Mouse (Mus musculus): ENCODE data around the gene Rbfox1. TPM values are rescaled to one million over a fixed set of nuclear protein-coding genes. Genes with fewer than 3 reads are reported as not detected.

Gene Rbfox1
- total and polyA plus RNA-seq, 2 experiments: 0.09 TPM; not detected in 1

- 57% methylated on average over 2 of the region's 2 CpGs for whole genome bisulfite sequencing
- TF ChIP-seq POLR2A (IDR thresholded peaks at IDR 0.05; ENCODE audit: extremely low read depth, insufficient read depth, low read length) (no peak), CTCF (IDR thresholded peaks at IDR 0.05; ENCODE audit: low read depth, low read length) (no peak)
- H3K79me2 ChIP-seq (ENCODE audit: control insufficient read depth, insufficient read depth, low read length): no peaks in the 10 kb centered on the region
These were observed 922.7 kb downstream of the Rbfox1 start for GRCm38 (mm10) chr16:6807835-6808234.

GRCm38 (mm10) chr16:6813871-6814270 is 928.7 kb downstream of the Rbfox1 start:
- DNase-seq (ENCODE audit: extremely low read depth, low read depth, low spot score): no peak
- H3K27ac ChIP-seq (replicated peaks; ENCODE audit: insufficient read depth, low read depth, low read length): no peak overlapping the region
- H3K79me2 ChIP-seq (ENCODE audit: control insufficient read depth, insufficient read depth, low read length): no peaks in the 10 kb centered on the region
- no peaks in the 10 kb centered on the region for H3K36me3 ChIP-seq (ENCODE audit: control insufficient read depth, insufficient read depth, low read length)
- no peak overlapping the region for H3K9ac ChIP-seq (ENCODE audit: low read depth, low read length)
- 83% methylated on average over 3 of the region's 3 CpGs for WGBS
- H3K27me3 ChIP-seq (ENCODE audit: control insufficient read depth, insufficient read depth, low read length): no peaks in the 10 kb centered on the region
- H3K4me1 ChIP-seq (ENCODE audit: control insufficient read depth, insufficient read depth, low read length): no peaks in the 10 kb centered on the region
- no peak for TF ChIP-seq POLR2A (IDR thresholded peaks at IDR 0.05; ENCODE audit: extremely low read depth, insufficient read depth, low read length)
- TF ChIP-seq CTCF (IDR thresholded peaks at IDR 0.05; ENCODE audit: low read depth, low read length): no peak
- no peak overlapping the region for H3K4me3 ChIP-seq (ENCODE audit: insufficient read depth, low read depth, low read length)

More at GRCm38 (mm10) chr16:6807835-6808234, 922.7 kb downstream of the Rbfox1 start:
- no peaks in the 10 kb centered on the region for H3K36me3 ChIP-seq (ENCODE audit: control insufficient read depth, insufficient read depth, low read length)
- no peak overlapping the region for H3K27ac ChIP-seq (replicated peaks; ENCODE audit: insufficient read depth, low read depth, low read length)
- no peaks in the 10 kb centered on the region for H3K27me3 ChIP-seq (ENCODE audit: control insufficient read depth, insufficient read depth, low read length)
- no peak overlapping the region for H3K4me3 ChIP-seq (ENCODE audit: insufficient read depth, low read depth, low read length)
- no peak overlapping the region for H3K9ac ChIP-seq (ENCODE audit: low read depth, low read length)
- no peaks in the 10 kb centered on the region for H3K4me1 ChIP-seq (ENCODE audit: control insufficient read depth, insufficient read depth, low read length)
- no peak for DNase-seq (ENCODE audit: extremely low read depth, low read depth, low spot score)

GRCm38 (mm10) chr16:6821741-6822140 is 936.6 kb downstream of the Rbfox1 start:
- WGBS: 43% methylated on average over 1 of the region's 1 CpGs
- Histone ChIP-seq H3K4me3 (ENCODE audit: insufficient read depth, low read depth, low read length) (no peak overlapping the region), H3K4me1 (ENCODE audit: control insufficient read depth, insufficient read depth, low read length) (no peaks in the 10 kb centered on the region), H3K27ac (replicated peaks; ENCODE audit: insufficient read depth, low read depth, low read length) (no peak overlapping the region), H3K79me2 (ENCODE audit: control insufficient read depth, insufficient read depth, low read length) (no peaks in the 10 kb centered on the region), H3K36me3 (ENCODE audit: control insufficient read depth, insufficient read depth, low read length) (no peaks in the 10 kb centered on the region), H3K9ac (ENCODE audit: low read depth, low read length) (no peak overlapping the region), H3K27me3 (ENCODE audit: control insufficient read depth, insufficient read depth, low read length) (no peaks in the 10 kb centered on the region)
- DNase-seq (ENCODE audit: extremely low read depth, low read depth, low spot score): no peak
- TF ChIP-seq POLR2A (IDR thresholded peaks at IDR 0.05; ENCODE audit: extremely low read depth, insufficient read depth, low read length) (no peak), CTCF (IDR thresholded peaks at IDR 0.05; ENCODE audit: low read depth, low read length) (no peak)

GRCm38 (mm10) chr16:6829892-6830524 is 944.9 kb downstream of the Rbfox1 start:
- Histone ChIP-seq H3K79me2 (ENCODE audit: control insufficient read depth, insufficient read depth, low read length) (no peaks in the 10 kb centered on the region), H3K27ac (replicated peaks; ENCODE audit: insufficient read depth, low read depth, low read length) (no peak overlapping the region), H3K4me1 (ENCODE audit: control insufficient read depth, insufficient read depth, low read length) (no peaks in the 10 kb centered on the region), H3K4me3 (ENCODE audit: insufficient read depth, low read depth, low read length) (no peak overlapping the region), H3K27me3 (ENCODE audit: control insufficient read depth, insufficient read depth, low read length) (no peaks in the 10 kb centered on the region), H3K9ac (ENCODE audit: low read depth, low read length) (no peak overlapping the region), H3K36me3 (ENCODE audit: control insufficient read depth, insufficient read depth, low read length) (no peaks in the 10 kb centered on the region)
- TF ChIP-seq CTCF (IDR thresholded peaks at IDR 0.05; ENCODE audit: low read depth, low read length) (no peak), POLR2A (IDR thresholded peaks at IDR 0.05; ENCODE audit: extremely low read depth, insufficient read depth, low read length) (no peak)
- no peak for DNase-seq (ENCODE audit: extremely low read depth, low read depth, low spot score)
- 82% methylated on average over 6 of the region's 6 CpGs for WGBS

- H3K27me3 ChIP-seq (ENCODE audit: control insufficient read depth, insufficient read depth, low read length): no peaks in the 10 kb centered on the region
- H3K9ac ChIP-seq (ENCODE audit: low read depth, low read length): no peak overlapping the region
- no peaks in the 10 kb centered on the region for H3K4me1 ChIP-seq (ENCODE audit: control insufficient read depth, insufficient read depth, low read length)
- H3K36me3 ChIP-seq (ENCODE audit: control insufficient read depth, insufficient read depth, low read length): no peaks in the 10 kb centered on the region
- DNase-seq (ENCODE audit: extremely low read depth, low read depth, low spot score): no peak
- TF ChIP-seq POLR2A (IDR thresholded peaks at IDR 0.05; ENCODE audit: extremely low read depth, insufficient read depth, low read length) (no peak), CTCF (IDR thresholded peaks at IDR 0.05; ENCODE audit: low read depth, low read length) (no peak)
- H3K4me3 ChIP-seq (ENCODE audit: insufficient read depth, low read depth, low read length): no peak overlapping the region
- H3K79me2 ChIP-seq (ENCODE audit: control insufficient read depth, insufficient read depth, low read length): no peaks in the 10 kb centered on the region
- H3K27ac ChIP-seq (replicated peaks; ENCODE audit: insufficient read depth, low read depth, low read length): no peak overlapping the region
These were observed 948.3 kb downstream of the Rbfox1 start for GRCm38 (mm10) chr16:6833486-6833885.

GRCm38 (mm10) chr16:6835051-6835450 is 949.9 kb downstream of the Rbfox1 start:
- 53% methylated on average over 5 of the region's 5 CpGs for WGBS
- H3K79me2 ChIP-seq (ENCODE audit: control insufficient read depth, insufficient read depth, low read length): no peaks in the 10 kb centered on the region
- DNase-seq (ENCODE audit: extremely low read depth, low read depth, low spot score): no peak
- H3K36me3 ChIP-seq (ENCODE audit: control insufficient read depth, insufficient read depth, low read length): no peaks in the 10 kb centered on the region
- H3K27me3 ChIP-seq (ENCODE audit: control insufficient read depth, insufficient read depth, low read length): no peaks in the 10 kb centered on the region
- H3K4me3 ChIP-seq (ENCODE audit: insufficient read depth, low read depth, low read length): no peak overlapping the region
- no peak overlapping the region for H3K9ac ChIP-seq (ENCODE audit: low read depth, low read length)
- TF ChIP-seq CTCF (IDR thresholded peaks at IDR 0.05; ENCODE audit: low read depth, low read length): no peak
- TF ChIP-seq POLR2A (IDR thresholded peaks at IDR 0.05; ENCODE audit: extremely low read depth, insufficient read depth, low read length): no peak
- no peak overlapping the region for H3K27ac ChIP-seq (replicated peaks; ENCODE audit: insufficient read depth, low read depth, low read length)
- no peaks in the 10 kb centered on the region for H3K4me1 ChIP-seq (ENCODE audit: control insufficient read depth, insufficient read depth, low read length)
